Mouse (Mus musculus) gonadal fat pad, adult 2 months (tissue): ENCODE measurements around the gene Map2. TPM values are rescaled to one million over a fixed set of nuclear protein-coding genes. Genes with fewer than 3 reads are reported as not detected.

Experiments used
- DNase-seq: peaks from one replicate; pipeline ENCODE4 v3.0.0-alpha.2; 2012; ENCODE audit warnings: low read depth
- polyA plus RNA-seq: library from polyadenylated mRNA; depleted of rRNA; stranded (reverse); fragments of >200 nt; gene quantifications from 2 replicates; pipeline ENCODE4 v1.2.3, GENCODE M21; 2012

Map2 gene
- polyA plus RNA-seq, 1 experiment, result 2.1 TPM

- no peak for DNase-seq
Observed at GRCm38 (mm10) chr1:66205517-66205916, 30.4 kb downstream of the Map2 start.

GRCm38 (mm10) chr1:66206904-66207303 is 31.8 kb downstream of the Map2 start:
- no peak for DNase-seq

- DNase-seq, result no peak
Observed at GRCm38 (mm10) chr1:66211074-66211791, 36.2 kb downstream of the Map2 start.

- DNase-seq, result no peak
Observed at GRCm38 (mm10) chr1:66221497-66221896, 46.4 kb downstream of the Map2 start.

GRCm38 (mm10) chr1:66223331-66223730 is 48.3 kb downstream of the Map2 start:
- DNase-seq, result no peak

- DNase-seq, result no peak
Observed at GRCm38 (mm10) chr1:66226372-66227368, 51.6 kb downstream of the Map2 start.

- DNase-seq, result no peak
Observed at GRCm38 (mm10) chr1:66228205-66228604, 53.1 kb downstream of the Map2 start.

GRCm38 (mm10) chr1:66230345-66230744 is 55.3 kb downstream of the Map2 start:
- no peak for DNase-seq

- no peak for DNase-seq
Observed at GRCm38 (mm10) chr1:66231963-66232362, 56.9 kb downstream of the Map2 start.

- DNase-seq, result no peak
Observed at GRCm38 (mm10) chr1:66244910-66245309, 69.8 kb downstream of the Map2 start.

- no peak for DNase-seq
Observed at GRCm38 (mm10) chr1:66251649-66252332, 76.7 kb downstream of the Map2 start.

GRCm38 (mm10) chr1:66252333-66252724 is 77.3 kb downstream of the Map2 start:
- no peak for DNase-seq

GRCm38 (mm10) chr1:66263220-66263619 is 88.1 kb downstream of the Map2 start:
- DNase-seq, result no peak

- no peak for DNase-seq
Observed at GRCm38 (mm10) chr1:66266231-66266924, 91.3 kb downstream of the Map2 start.

- no peak for DNase-seq
Observed at GRCm38 (mm10) chr1:66277663-66278062, 102.6 kb downstream of the Map2 start.

- DNase-seq, result no peak
Observed at GRCm38 (mm10) chr1:66279222-66280009, 104.3 kb downstream of the Map2 start.

- no peak for DNase-seq
Observed at GRCm38 (mm10) chr1:66280152-66280551, 105.1 kb downstream of the Map2 start.

- no peak for DNase-seq
Observed at GRCm38 (mm10) chr1:66282447-66282846, 107.4 kb downstream of the Map2 start.

- DNase-seq, result no peak
Observed at GRCm38 (mm10) chr1:66288987-66289386, 113.9 kb downstream of the Map2 start.

GRCm38 (mm10) chr1:66292121-66292881 is 117.2 kb downstream of the Map2 start:
- no peak for DNase-seq
